Mouse (Mus musculus): ENCODE data around the gene Dcdc2b. TPM values are rescaled to one million over a fixed set of nuclear protein-coding genes. Genes with fewer than 3 reads are reported as not detected.

Dcdc2b gene
- polyA plus RNA-seq, 1 experiment from 2014 or later, result 2.6 TPM

DNA sequence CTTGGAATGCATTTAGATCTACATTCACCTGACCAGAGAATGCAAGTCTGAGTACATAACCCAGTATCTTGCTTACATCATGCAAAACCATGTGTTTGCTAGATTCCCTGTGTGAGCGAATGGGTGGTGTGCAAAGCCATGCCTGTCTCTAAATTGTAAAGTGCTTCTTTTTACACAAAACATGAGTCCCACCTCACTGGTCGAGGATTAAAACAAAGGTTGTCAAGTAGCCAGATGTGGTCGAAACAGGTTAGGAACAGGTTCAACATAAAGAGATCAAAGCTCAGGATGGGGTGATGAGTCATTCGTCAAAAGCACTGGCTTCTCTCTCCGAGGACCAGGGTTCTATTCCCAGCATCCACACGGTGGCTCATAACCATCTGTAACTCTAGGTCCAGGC lies 48.9 kb downstream of the Dcdc2b start:
- Histone ChIP-seq H3K4me3 (ENCODE audit: control insufficient read depth in 1 of 2, insufficient read depth in 1 of 2, low read depth in 1 of 2, low read length in 2 of 2) (no peak overlapping the region), H3K4me2 (ENCODE audit: low read length) (no peak overlapping the region), H3K27ac (replicated peaks in 1 of 2; ENCODE audit: control insufficient read depth in 1 of 2, insufficient read depth in 1 of 2, low read depth in 2 of 2, low read length in 2 of 2) (no peak overlapping the region), H3K9me3 (ENCODE audit: control insufficient read depth, low read length) (no peaks in the 10 kb centered on the region), H3K9ac (ENCODE audit: low read length) (no peak overlapping the region), H3K36me3 (ENCODE audit: control insufficient read depth, insufficient read depth, low read length) (no peaks in the 10 kb centered on the region), H3K27me3 (ENCODE audit: control insufficient read depth, insufficient read depth, low read length) (no peaks in the 10 kb centered on the region), H3K4me1 (ENCODE audit: control insufficient read depth in 2 of 2, insufficient read depth in 2 of 2, low read length in 2 of 2) (no peaks in the 10 kb centered on the region)
- WGBS, result 75% methylated on average over 6 of the region's 6 CpGs
- no peak for ATAC-seq (ENCODE audit: insufficient number of reproducible peaks, insufficient read depth, low FRiP score, low read depth)

DNA sequence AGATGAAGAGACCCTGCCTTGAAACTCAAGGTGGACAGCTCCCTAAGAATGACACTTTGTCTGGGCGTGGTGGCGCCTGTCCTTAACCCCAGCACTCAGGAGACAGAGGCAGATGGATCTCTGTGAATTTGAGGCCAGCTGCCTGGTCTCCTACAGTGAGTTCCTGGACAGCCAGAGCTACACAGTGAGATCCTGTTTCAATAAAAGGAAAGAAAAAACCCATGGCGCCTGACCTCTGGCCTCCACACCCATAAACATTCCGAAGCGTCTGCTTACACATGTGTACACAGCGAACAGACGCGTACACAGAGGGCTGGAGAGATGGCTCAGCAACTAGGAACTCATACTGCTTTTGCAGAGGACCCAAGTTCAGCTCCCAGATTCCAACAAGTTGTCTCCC lies 50.3 kb downstream of the Dcdc2b start:
- Histone ChIP-seq H3K27ac (replicated peaks in 1 of 2; ENCODE audit: control insufficient read depth in 1 of 2, insufficient read depth in 1 of 2, low read depth in 2 of 2, low read length in 2 of 2) (no peak overlapping the region), H3K36me3 (ENCODE audit: control insufficient read depth, insufficient read depth, low read length) (no peaks in the 10 kb centered on the region), H3K4me1 (ENCODE audit: control insufficient read depth in 2 of 2, insufficient read depth in 2 of 2, low read length in 2 of 2) (no peaks in the 10 kb centered on the region), H3K9me3 (ENCODE audit: control insufficient read depth, low read length) (no peaks in the 10 kb centered on the region), H3K4me3 (ENCODE audit: control insufficient read depth in 1 of 2, insufficient read depth in 1 of 2, low read depth in 1 of 2, low read length in 2 of 2) (no peak overlapping the region), H3K27me3 (ENCODE audit: control insufficient read depth, insufficient read depth, low read length) (no peaks in the 10 kb centered on the region), H3K9ac (ENCODE audit: low read length) (no peak overlapping the region), H3K4me2 (ENCODE audit: low read length) (no peak overlapping the region)
- WGBS, result 76% methylated on average over 8 of the region's 8 CpGs
- no peak for ATAC-seq (ENCODE audit: insufficient number of reproducible peaks, insufficient read depth, low FRiP score, low read depth)

- H3K9me3 ChIP-seq (ENCODE audit: control insufficient read depth, low read length), result no peaks in the 10 kb centered on the region
- H3K9ac ChIP-seq (ENCODE audit: low read length), result no peak overlapping the region
- H3K4me1 ChIP-seq (ENCODE audit: control insufficient read depth in 2 of 2, insufficient read depth in 2 of 2, low read length in 2 of 2), result peaks cover 6 to 9% of the 10 kb centered on the region in 2 experiments; a peak in 3 of 4 replicates
- H3K27me3 ChIP-seq (ENCODE audit: control insufficient read depth, insufficient read depth, low read length), result no peaks in the 10 kb centered on the region
- ATAC-seq (ENCODE audit: insufficient number of reproducible peaks, insufficient read depth, low FRiP score, low read depth), result no peak
- 68% methylated on average over 5 of the region's 5 CpGs for WGBS
- no peak overlapping the region for H3K4me3 ChIP-seq (ENCODE audit: control insufficient read depth in 1 of 2, insufficient read depth in 1 of 2, low read depth in 1 of 2, low read length in 2 of 2)
- H3K4me2 ChIP-seq (ENCODE audit: low read length), result no peak overlapping the region
- H3K27ac ChIP-seq (replicated peaks in 1 of 2; ENCODE audit: control insufficient read depth in 1 of 2, insufficient read depth in 1 of 2, low read depth in 2 of 2, low read length in 2 of 2), result no peak overlapping the region
- no peaks in the 10 kb centered on the region for H3K36me3 ChIP-seq (ENCODE audit: control insufficient read depth, insufficient read depth, low read length)
Measured at GRCm38 (mm10) chr4:129561184-129561583, 52.9 kb downstream of the Dcdc2b start.

Other genes with a start within 250 kb of the Dcdc2b start
- 9.0 TPM in 2 replicates for gene Zbtb8a, start 236.1 kb downstream of the Dcdc2b start, polyA plus RNA-seq (2014; fragmentation: Nextera tagmentation; extraction: Ambion mirVana)
- gene Zbtb8b, start 173.4 kb downstream of the Dcdc2b start, polyA plus RNA-seq (2014; fragmentation: Nextera tagmentation; extraction: Ambion mirVana), result 5.0 and 5.6 TPM in 2 replicates
- gene Bsdc1, start 152.7 kb downstream of the Dcdc2b start, polyA plus RNA-seq (2014; fragmentation: Nextera tagmentation; extraction: Ambion mirVana), result 23.2 and 25.5 TPM in 2 replicates
- not detected in 2 replicates for gene Tssk3, start 123.2 kb downstream of the Dcdc2b start, polyA plus RNA-seq (2014; fragmentation: Nextera tagmentation; extraction: Ambion mirVana)
- gene Fam229a, start 123.1 kb downstream of the Dcdc2b start, polyA plus RNA-seq (2014; fragmentation: Nextera tagmentation; extraction: Ambion mirVana), result not detected in 2 replicates
- gene Marcksl1, start 100.7 kb downstream of the Dcdc2b start, polyA plus RNA-seq (2014; fragmentation: Nextera tagmentation; extraction: Ambion mirVana), result 301 and 313 TPM in 2 replicates
- gene Hdac1, start 71.5 kb downstream of the Dcdc2b start, polyA plus RNA-seq (2014; fragmentation: Nextera tagmentation; extraction: Ambion mirVana), result 123 and 124 TPM in 2 replicates
- gene Lck, start 40.6 kb downstream of the Dcdc2b start, polyA plus RNA-seq (2014; fragmentation: Nextera tagmentation; extraction: Ambion mirVana), result 2.6 and 3.2 TPM in 2 replicates
- 5.3 and 5.6 TPM in 2 replicates for gene Fam167b, start 35.7 kb downstream of the Dcdc2b start, polyA plus RNA-seq (2014; fragmentation: Nextera tagmentation; extraction: Ambion mirVana)
- 192 and 207 TPM in 2 replicates for gene Eif3i, start 13.6 kb downstream of the Dcdc2b start, polyA plus RNA-seq (2014; fragmentation: Nextera tagmentation; extraction: Ambion mirVana)
- 158 and 179 TPM in 2 replicates for gene Tmem234, start 13.6 kb downstream of the Dcdc2b start, polyA plus RNA-seq (2014; fragmentation: Nextera tagmentation; extraction: Ambion mirVana)
- 24.1 and 25.1 TPM in 2 replicates for gene Iqcc, start 4.8 kb upstream of the Dcdc2b start, polyA plus RNA-seq (2014; fragmentation: Nextera tagmentation; extraction: Ambion mirVana)
- 49.8 and 53.3 TPM in 2 replicates for gene Ccdc28b, start 9.7 kb upstream of the Dcdc2b start, polyA plus RNA-seq (2014; fragmentation: Nextera tagmentation; extraction: Ambion mirVana)
- gene Txlna, start 26.8 kb upstream of the Dcdc2b start, polyA plus RNA-seq (2014; fragmentation: Nextera tagmentation; extraction: Ambion mirVana), result 51.5 and 56.4 TPM in 2 replicates
- gene Kpna6, start 58.5 kb upstream of the Dcdc2b start, polyA plus RNA-seq (2014; fragmentation: Nextera tagmentation; extraction: Ambion mirVana), result 11.5 and 14.2 TPM in 2 replicates
- 7.1 and 13.4 TPM in 2 replicates for gene Tmem39b, start 82.6 kb upstream of the Dcdc2b start, polyA plus RNA-seq (2014; fragmentation: Nextera tagmentation; extraction: Ambion mirVana)
- gene Khdrbs1, start 128.0 kb upstream of the Dcdc2b start, polyA plus RNA-seq (2014; fragmentation: Nextera tagmentation; extraction: Ambion mirVana), result 69.6 and 74.0 TPM in 2 replicates
- 350 and 362 TPM in 2 replicates for gene Ptp4a2, start 197.0 kb upstream of the Dcdc2b start, polyA plus RNA-seq (2014; fragmentation: Nextera tagmentation; extraction: Ambion mirVana)